Mouse (Mus musculus): ENCODE data around the gene Dtd2.

DNA sequence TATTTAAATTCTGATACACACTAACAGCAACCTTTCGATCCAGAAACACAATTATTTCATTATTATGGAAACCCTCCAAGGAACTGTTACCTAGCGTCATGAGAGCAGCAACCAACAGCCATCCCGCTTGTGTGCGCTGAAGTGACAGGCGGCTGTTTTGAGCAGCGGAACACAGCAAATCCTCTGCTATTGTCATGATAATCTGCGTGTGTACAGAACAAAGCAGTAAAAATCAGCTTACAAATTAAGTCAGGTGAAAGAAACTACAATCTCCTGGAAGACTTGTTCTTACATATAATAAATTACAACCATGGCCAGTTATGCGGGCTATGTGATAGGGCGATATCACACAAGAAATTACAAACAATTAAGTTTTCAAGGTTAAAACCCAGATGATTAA is 61.0 kb downstream of the Dtd2 start:
- TF ChIP-seq POLR2A (IDR thresholded peaks at IDR 0.05; ENCODE audit: low read depth, low read length) (no peak), CTCF (IDR thresholded peaks at IDR 0.05; ENCODE audit: extremely low read depth, insufficient read length, insufficient replicate concordance, low read depth, low read length) (no peak)
